Mouse (Mus musculus) ES-E14 (cell line): Measurements from ENCODE around the gene Chrna9.

Source experiments
- MAFK ChIP-seq: IDR thresholded peaks from 2 replicates; pipeline ENCODE4 v1.6.1; 2014; ENCODE audit warnings: mild to moderate bottlenecking, low read depth, low read length, inconsistent platforms; ENCODE audit not compliant: insufficient read depth
- ZNF384 ChIP-seq: IDR thresholded peaks from 2 replicates; pipeline ENCODE4 v1.6.1; 2012; ENCODE audit warnings: low read depth, low read length, inconsistent platforms

GRCm38 (mm10) chr5:65965771-65966279 is 31.1 kb downstream of the Chrna9 start:
- TF ChIP-seq ZNF384 = no peak
- no peak for TF ChIP-seq MAFK
